Mouse (Mus musculus): ENCODE data around the gene Tcaim.
"Not testable (repeated sequence)": the region's sequence is repeated elsewhere in the genome, so short reads cannot be mapped to it uniquely, and the experiment has no call there.

The Tcaim gene

GRCm38 (mm10) chr9:122805053-122805844 is at the start of gene Tcaim:
TSS of gene Tcaim (plus strand) at chr9:122805539.
- peak; percentile 95 for DNase-seq

- peak; percentile 67 for DNase-seq
These were observed 47.7 kb upstream of the Tcaim start for GRCm38 (mm10) chr9:122757614-122758013.

DNA sequence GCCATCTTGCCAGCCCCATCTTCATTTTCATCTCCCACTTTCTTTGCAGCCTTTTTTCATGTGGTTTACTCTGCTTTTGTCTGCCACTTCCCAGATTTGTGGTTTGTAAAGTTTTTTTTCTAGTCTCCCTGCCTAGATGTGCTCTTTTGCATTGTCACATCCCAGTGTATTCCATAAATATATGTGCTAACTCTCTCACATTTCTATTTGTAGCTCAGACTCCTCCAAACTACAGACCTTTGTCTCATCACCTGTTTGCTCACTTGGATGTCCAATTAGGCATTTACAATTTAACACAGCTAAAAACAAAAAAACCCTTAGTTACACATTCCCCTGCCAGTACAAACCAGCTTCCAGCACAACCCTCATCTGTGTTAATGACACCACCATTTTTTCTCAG is 45.2 kb upstream of the Tcaim start:
- DNase-seq: no peak

DNA sequence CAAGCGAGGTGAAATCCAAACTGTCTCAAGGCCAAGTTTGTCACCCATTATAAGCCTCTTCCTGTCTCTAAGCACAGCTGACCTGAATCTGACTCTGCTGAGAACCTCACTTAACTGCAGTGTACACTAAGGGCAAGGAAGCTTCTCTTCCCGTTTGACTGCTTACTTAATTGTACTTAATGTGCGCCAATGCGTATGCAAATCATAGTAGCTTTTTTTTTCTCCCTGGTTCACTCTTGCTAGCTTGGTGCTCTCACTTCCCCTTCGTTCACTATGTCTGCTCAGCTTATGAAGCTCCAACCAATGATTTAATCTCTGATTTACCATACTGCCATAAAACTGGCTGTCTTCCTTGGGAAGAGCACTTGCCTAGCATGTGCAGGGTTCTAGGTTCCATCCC is 20.1 kb upstream of the Tcaim start:
- peak; percentile 14 for DNase-seq

DNA sequence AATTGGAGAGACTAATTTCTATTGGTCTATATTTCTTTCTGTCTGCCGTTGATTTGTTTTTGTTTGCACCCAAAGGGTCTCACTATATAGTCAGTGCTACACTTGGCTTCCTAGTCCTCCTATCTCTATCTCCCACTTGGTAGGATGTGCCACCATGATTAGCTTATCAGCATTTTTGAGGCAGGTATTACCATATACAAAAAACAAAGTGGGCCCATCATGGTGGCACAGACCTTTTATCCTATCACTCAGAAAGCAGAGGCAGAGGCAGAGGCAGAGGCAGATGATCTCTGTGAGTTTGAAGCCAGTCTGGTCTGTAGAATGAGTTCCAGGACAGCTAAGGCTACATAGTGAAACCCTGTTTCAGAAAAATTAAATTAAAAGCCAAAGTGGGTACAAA is 18.8 kb upstream of the Tcaim start:
- no peak for DNase-seq

GRCm38 (mm10) chr9:122805845-122806341 is 554 bp downstream of the Tcaim start:
- DNase-seq: peak; percentile 69

GRCm38 (mm10) chr9:122807186-122807585 is 1.8 kb downstream of the Tcaim start:
- no peak for DNase-seq

DNA sequence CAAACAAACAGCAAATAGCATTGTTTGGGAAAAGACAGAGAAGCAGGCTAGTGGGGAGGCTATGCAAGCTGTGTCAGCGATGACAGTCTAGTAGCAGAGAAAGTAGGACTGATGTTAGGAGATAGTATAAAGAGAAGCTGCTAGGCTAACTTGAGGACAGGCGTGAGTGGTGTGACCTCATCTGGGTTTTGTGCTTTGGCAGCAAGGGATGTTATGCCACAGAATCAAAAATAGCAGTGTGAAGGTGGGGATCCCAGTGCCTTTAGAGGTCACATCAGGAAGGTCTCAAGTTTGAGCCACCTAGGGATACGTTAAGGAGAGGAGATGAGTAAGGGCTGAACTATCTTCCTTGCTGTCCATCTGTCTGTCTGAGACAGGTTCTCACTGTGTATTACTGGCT is 4.9 kb downstream of the Tcaim start:
- DNase-seq: no peak

DNA sequence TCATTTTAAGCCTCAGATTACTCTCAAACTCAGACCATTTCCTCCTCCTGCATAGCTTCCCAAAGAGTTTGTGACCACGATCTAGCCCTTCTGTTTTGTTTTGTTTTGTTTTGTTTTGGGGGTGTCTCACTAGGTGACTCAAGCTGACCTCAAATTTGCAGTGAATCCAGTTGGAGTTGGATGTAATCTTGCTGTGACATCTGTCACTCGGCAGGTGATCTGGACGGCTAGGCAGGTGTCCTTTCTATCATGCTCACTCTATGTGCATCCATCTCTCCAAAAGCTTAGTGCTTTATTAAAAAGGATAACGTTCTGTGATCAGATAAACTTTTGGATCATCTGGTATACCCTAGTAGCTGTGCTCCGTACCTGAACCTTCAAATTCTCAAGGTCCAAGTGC is 7.0 kb downstream of the Tcaim start:
- no peak for DNase-seq

GRCm38 (mm10) chr9:122814775-122815174 is 9.4 kb downstream of the Tcaim start:
- no peak for DNase-seq

DNA sequence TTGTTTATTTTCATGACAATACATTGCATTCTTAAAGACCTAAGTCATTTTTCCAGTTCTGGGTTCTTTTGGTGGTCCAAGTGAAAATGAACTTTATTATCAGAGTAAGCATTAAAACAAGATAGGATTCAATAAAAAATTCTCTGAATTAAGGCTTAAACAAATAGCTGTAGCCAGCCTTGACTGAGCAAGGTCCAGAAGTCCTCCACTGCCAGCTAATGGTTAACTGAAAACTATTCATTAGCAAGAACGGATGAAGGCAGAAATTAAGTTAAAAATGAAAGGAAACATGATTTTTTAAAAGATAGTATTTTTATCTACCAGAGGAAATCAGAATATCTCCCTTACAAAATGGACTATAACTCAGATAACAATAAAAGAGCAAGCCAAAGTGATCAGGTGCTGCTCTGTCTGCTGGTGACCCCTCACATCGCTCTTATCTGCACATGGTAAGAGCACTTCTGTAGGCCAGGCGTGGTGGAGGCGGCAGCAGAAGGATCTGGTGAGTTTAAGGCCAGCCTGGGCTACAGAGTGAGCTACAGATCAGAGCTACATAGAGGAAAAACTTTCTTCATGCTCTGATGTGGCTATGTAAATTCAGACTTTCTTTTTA is 10.0 kb downstream of the Tcaim start:
- DNase-seq: no peak

- DNase-seq: no peak
These were observed 18.2 kb downstream of the Tcaim start for GRCm38 (mm10) chr9:122823374-122824017.

- no peak for DNase-seq
These were observed 21.4 kb downstream of the Tcaim start for GRCm38 (mm10) chr9:122826743-122827142.

DNA sequence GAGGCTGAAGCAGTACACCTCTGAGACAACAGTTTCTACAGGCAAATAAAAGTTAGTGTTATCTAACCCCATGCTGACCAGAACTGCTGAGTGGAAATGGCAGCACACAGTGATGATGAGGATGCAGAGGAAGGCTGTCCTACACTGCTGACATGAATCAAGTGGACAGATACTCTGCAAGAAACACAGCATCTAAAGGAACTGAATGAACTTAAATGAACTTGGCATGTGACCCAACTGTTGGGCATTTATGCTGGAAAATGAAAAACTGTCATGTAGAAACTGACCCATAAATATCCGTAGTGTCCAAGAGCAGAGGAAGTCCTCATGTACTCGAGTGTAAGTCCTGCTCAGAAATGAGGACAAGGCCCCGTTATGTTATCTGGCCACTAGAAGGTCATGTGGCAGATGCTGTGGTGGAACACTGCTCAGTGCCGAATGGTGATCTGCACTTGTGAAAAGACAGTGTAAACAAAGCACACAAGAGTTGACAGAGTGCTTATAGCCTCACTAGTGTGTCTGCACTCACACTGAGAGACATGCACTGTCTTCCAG is 24.6 kb downstream of the Tcaim start:
- DNase-seq: no peak

DNA sequence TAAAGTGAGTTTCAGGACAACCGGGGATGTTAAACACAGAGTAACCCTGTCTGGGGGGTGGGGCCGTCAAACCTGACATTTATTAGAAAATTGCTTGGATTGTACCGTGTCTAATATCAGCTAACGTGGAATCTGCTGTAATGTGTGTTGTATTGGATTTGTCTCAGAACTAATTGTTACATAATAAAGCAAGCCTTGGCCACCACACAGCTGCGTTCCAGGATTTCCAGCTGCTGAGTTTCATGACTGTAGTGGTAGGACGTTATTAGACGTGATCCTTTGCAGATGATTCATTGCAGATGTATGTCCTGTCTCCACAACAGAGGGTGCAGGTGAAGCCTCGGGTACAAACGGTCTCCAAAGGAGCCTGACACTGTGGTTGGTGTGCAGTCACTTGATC is 30.8 kb downstream of the Tcaim start:
- peak; percentile 23 for DNase-seq

GRCm38 (mm10) chr9:122836790-122837189 is 31.5 kb downstream of the Tcaim start:
- DNase-seq: no peak

DNA sequence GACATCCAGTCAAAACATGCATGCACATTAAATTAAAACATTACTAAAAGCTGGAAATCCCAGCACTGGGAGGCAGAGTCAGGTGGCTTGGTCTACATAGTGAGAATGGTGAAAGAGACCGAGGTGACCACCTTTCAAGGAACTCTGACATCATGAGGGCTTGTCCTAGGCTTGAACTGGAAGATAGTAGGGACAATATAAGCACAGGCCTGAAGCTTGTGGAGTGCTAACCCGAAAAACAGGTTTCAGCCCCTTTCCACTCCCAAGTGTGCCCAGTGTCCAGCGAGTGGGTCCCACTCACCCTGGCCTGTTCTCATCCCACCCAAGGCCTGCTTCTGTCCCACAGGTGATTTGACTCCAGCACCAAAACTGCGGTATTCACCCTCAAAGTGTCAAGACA is 31.9 kb downstream of the Tcaim start:
- DNase-seq: no peak

- DNase-seq: peak; percentile 83
These were observed 32.3 kb downstream of the Tcaim start for GRCm38 (mm10) chr9:122837680-122838079.

DNA sequence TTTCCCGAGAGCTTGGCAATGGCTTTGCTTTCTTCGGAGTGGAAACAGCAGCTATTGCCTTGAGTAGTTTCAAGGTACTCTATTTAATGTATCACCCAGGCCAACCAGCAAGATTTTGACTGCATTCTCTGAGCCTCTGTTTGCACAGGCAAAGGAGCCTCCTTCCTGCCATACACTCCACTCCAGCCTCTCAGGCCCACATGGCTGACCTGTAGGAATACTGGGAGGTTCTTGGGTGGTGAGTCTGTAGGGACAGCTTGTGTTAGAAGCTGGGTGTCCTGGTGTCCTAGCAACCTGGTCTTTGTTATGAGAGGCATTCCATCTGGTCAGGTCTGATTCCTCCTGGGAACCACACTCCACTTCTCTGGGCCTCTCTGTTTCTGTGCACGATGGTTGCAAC is 38.4 kb downstream of the Tcaim start, which contains the start of gene Gm35549:
Gene Gm35549 (minus strand): TSS at position 276 of the 400 bp plus-strand sequence.
- DNase-seq: peak; percentile 50

- DNase-seq: no peak
These were observed 40.3 kb downstream of the Tcaim start for GRCm38 (mm10) chr9:122845621-122846020.

DNA sequence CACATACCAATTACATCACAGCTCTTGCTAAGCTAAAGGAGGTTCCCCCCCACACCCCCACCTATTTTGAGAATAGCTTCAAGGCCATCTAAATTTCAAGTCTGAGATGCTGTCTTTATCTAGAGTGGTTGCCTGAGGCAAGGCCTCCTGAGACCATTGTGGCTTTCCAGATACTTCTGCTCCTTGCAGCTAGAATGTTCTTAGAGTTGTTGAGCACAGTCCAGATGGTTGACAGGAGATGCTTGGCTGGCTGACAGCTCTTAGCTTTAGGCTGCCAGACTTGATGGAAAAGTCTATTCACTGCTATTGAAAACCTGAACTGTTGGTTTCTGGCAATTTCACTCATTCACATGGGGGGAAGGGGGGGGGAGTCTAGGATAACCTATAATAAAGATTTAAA is 40.8 kb downstream of the Tcaim start:
- peak; percentile 34 for DNase-seq

GRCm38 (mm10) chr9:122847811-122848311 is 42.5 kb downstream of the Tcaim start:
- DNase-seq: not testable (repeated sequence)

- DNase-seq: no peak
These were observed 49.2 kb downstream of the Tcaim start for GRCm38 (mm10) chr9:122854526-122854925.

Data from lung, postnatal 36 days (tissue).